Mouse (Mus musculus) midbrain, postnatal 0 days (tissue): ENCODE measurements around the gene Ccdc188. TPM values are rescaled to one million over a fixed set of nuclear protein-coding genes. Genes with fewer than 3 reads are reported as not detected.

Source experiments
- ATAC-seq: fragments of 200-750 bp; cut with Nextera tagmentation; 2 replicates; pipeline ENCODE4 v1.8.0; 2017; ENCODE audit warnings: moderate number of reproducible peaks, mild to moderate bottlenecking, moderate TSS enrichment, moderate library complexity; ENCODE audit not compliant: low FRiP score
- DNase-seq: peaks from one replicate; pipeline ENCODE4 v3.0.0-alpha.2; 2015; ENCODE audit warnings: low spot score
- H3K27ac ChIP-seq: fragments of 300-500 bp; sonication (generic); 2 replicates; pipeline ENCODE4 v1.5.1; 2014; ENCODE audit warnings: low read depth, mild to moderate bottlenecking, low read length, mixed read lengths
- H3K27me3 ChIP-seq: fragments of 300-500 bp; sonication (generic); 2 replicates; pipeline ENCODE4 v1.6.1; 2014; ENCODE audit warnings: low read length, control low read depth, mixed read lengths; ENCODE audit not compliant: insufficient read depth
- H3K36me3 ChIP-seq: fragments of 300-500 bp; sonication (generic); 2 replicates; pipeline ENCODE4 v1.6.1; 2014; ENCODE audit warnings: low read length, control low read depth, mixed read lengths; ENCODE audit not compliant: insufficient read depth
- H3K4me1 ChIP-seq: fragments of 300-500 bp; sonication (generic); 2 replicates; pipeline ENCODE4 v1.6.1; 2014; ENCODE audit warnings: mild to moderate bottlenecking, control low read depth, antibody characterized with exemption, low read length, mixed read lengths; ENCODE audit not compliant: insufficient read depth
- H3K4me2 ChIP-seq: fragments of 300-500 bp; sonication (generic); 2 replicates; pipeline ENCODE4 v1.6.1; 2014; ENCODE audit warnings: low read depth, mild to moderate bottlenecking, low read length, mixed read lengths; ENCODE audit not compliant: poor library complexity, severe bottlenecking
- H3K4me3 ChIP-seq: fragments of 300-500 bp; sonication (generic); 2 replicates; pipeline ENCODE4 v1.5.1; 2014; ENCODE audit warnings: low read depth, mild to moderate bottlenecking, low read length, moderate library complexity
- H3K9ac ChIP-seq: fragments of 300-500 bp; sonication (generic); replicated peaks from 2 replicates; pipeline ENCODE4 v1.6.1; 2014; ENCODE audit warnings: mild to moderate bottlenecking, low read length, moderate library complexity, mixed read lengths; ENCODE audit not compliant: poor library complexity, severe bottlenecking
- H3K9me3 ChIP-seq: fragments of 300-500 bp; sonication (generic); 2 replicates; pipeline ENCODE4 v1.6.1; 2016; ENCODE audit warnings: low read length, control low read depth
- CTCF ChIP-seq: IDR thresholded peaks from 2 replicates; pipeline ENCODE4 v1.5.1; 2016; ENCODE audit warnings: antibody characterized with exemption, mild to moderate bottlenecking
- WGBS: fragments of 180-500 bp; shearing (Covaris S2); extraction: QIAGEN DNeasy Blood & Tissue Kit; methylation state at CpG from one replicate; pipeline ENCODE4 v1.1.7; 2014; 5-methylcytosine and 5-hydroxymethylcytosine counted together
- polyA plus RNA-seq: library from polyadenylated mRNA; unstranded; fragments of >200 nt; fragmentation: Nextera tagmentation; extraction: Ambion mirVana; gene quantifications from 2 replicates; pipeline ENCODE4 v1.2.1, GENCODE M21; 2015
- total RNA-seq: library from RNA; depleted of rRNA; stranded (reverse); fragments of >200 nt; gene quantifications from 2 replicates; pipeline ENCODE4 v1.2.3, GENCODE M21; 2014

Ccdc188 gene
- total and polyA plus RNA-seq, 2 experiments from 2014 or later: not detected

DNA sequence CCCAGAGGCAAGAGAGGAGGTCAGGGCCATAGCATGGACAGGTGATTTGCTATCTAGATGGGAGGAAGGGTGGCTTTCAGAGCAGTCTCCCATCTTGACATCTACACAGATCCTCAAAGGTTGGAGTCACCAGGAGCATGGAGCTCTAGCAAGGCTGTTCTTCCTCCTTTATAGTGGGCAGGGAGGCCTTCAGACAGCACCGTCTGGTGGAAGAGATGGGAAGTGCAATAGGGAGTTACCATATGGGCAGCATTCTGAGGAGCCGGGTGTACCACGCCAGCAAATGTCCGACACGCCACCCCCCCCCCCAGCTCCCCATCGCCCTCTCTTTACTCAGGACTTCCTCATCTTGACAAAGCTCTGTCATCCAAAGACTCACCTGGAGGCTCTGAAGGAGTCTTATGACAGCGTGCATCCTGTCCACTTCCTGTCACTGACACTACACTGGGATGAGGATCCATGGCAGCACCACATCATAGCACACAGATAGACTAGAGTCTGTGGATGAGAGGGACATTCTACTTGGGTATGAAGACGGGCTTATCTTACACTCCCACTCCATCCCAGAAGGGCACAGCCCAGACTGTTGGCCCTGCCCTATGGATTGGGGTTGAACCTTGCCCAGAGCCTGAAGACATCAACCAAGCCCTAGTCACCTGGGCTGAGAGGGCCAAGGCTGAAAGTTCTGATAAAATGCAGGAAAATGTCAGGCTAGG is 6.8 kb upstream of the Ccdc188 start:
- no peak overlapping the region for H3K9ac ChIP-seq
- no peak overlapping the region for H3K4me3 ChIP-seq
- 25% methylated on average over 8 of the region's 8 CpGs for WGBS

GRCm38 (mm10) chr16:18211417-18212171 is 6.1 kb upstream of the Ccdc188 start:
- Histone ChIP-seq H3K27me3 (no peaks in the 10 kb centered on the region), H3K36me3 (no peaks in the 10 kb centered on the region), H3K4me3 (no peak overlapping the region), H3K9ac (no peak overlapping the region), H3K9me3 (no peaks in the 10 kb centered on the region), H3K4me1 (peaks cover 21% of the 10 kb centered on the region; the same call in 1 of the 2 replicates), H3K4me2 (no peak overlapping the region), H3K27ac (0 out of 2 replicates have a peak overlapping the region, but pooled peaks have one; percentile 18)
- WGBS: 40% methylated on average over 10 of the region's 10 CpGs
- TF ChIP-seq CTCF: peak; percentile 100
- no peak for ATAC-seq
- DNase-seq: peak; percentile 94

More for the DNA sequence above, 6.8 kb upstream of the Ccdc188 start:
- H3K4me1 ChIP-seq: peaks cover 21% of the 10 kb centered on the region; the same call in 1 of the 2 replicates
- peak; percentile 73 for DNase-seq
- H3K27ac ChIP-seq: no peak overlapping the region
- no peaks in the 10 kb centered on the region for H3K36me3 ChIP-seq
- no peak overlapping the region for H3K4me2 ChIP-seq
- TF ChIP-seq CTCF: peak; percentile 89
- H3K27me3 ChIP-seq: no peaks in the 10 kb centered on the region
- no peak for ATAC-seq
- no peaks in the 10 kb centered on the region for H3K9me3 ChIP-seq

- DNase-seq: peak; percentile 96
- Histone ChIP-seq H3K27ac (peak overlapping the region; percentile 86), H3K4me1 (peaks cover 21% of the 10 kb centered on the region; the same call in 1 of the 2 replicates), H3K36me3 (no peaks in the 10 kb centered on the region), H3K9ac (peak overlapping the region; percentile 54; the same call in 1 of the 2 replicates), H3K27me3 (no peaks in the 10 kb centered on the region), H3K9me3 (no peaks in the 10 kb centered on the region), H3K4me3 (peak overlapping the region; percentile 13; the same call in 1 of the 2 replicates), H3K4me2 (peak overlapping the region; percentile 41)
- peak; percentile 90 for ATAC-seq
- WGBS: 10% methylated on average over 6 of the region's 6 CpGs
- peak; percentile 47 for TF ChIP-seq CTCF
Measured at GRCm38 (mm10) chr16:18213689-18214088, 4.0 kb upstream of the Ccdc188 start.

DNA sequence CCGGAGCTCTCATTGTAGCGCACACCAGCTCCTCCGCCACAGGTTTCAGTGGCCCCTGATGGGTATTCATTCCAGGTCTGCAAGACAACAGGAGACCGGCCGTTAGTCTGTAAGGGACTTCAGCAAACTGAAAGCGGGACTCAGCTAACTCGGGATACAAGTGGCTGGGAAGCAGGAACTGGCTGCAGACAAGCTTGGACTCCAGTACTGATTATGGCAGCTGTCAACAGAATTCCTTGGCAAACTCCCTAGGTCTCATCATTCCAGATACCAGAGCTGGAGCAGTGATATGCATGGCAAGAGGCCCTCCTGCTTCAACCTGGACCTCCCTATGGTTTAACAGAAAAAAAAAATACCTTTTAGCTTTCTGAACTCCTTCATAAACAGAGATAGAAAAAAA is 2.8 kb upstream of the Ccdc188 start:
- peak overlapping the region; percentile 54 for H3K9ac ChIP-seq
- peaks cover 23% of the 10 kb centered on the region; the same call in 1 of the 2 replicates for H3K4me1 ChIP-seq

GRCm38 (mm10) chr16:18218580-18218996 is 909 bp downstream of the Ccdc188 start:
- WGBS: 74% methylated on average over 9 of the region's 9 CpGs
- Histone ChIP-seq H3K27me3 (no peaks in the 10 kb centered on the region), H3K9ac (no peak overlapping the region; the same call in 1 of the 2 replicates), H3K36me3 (peaks cover 11% of the 10 kb centered on the region), H3K4me3 (no peak overlapping the region), H3K4me2 (no peak overlapping the region), H3K4me1 (peaks cover 21% of the 10 kb centered on the region), H3K27ac (no peak overlapping the region), H3K9me3 (no peaks in the 10 kb centered on the region)
- no peak for ATAC-seq
- no peak for TF ChIP-seq CTCF
- no peak for DNase-seq

More for the DNA sequence above, 2.8 kb upstream of the Ccdc188 start:
- Histone ChIP-seq H3K36me3 (no peaks in the 10 kb centered on the region), H3K4me3 (no peak overlapping the region), H3K4me2 (peak overlapping the region; percentile 41), H3K9me3 (no peaks in the 10 kb centered on the region), H3K27ac (peak overlapping the region; percentile 86), H3K27me3 (no peaks in the 10 kb centered on the region)
- DNase-seq (peak; percentile 41), ATAC-seq (no peak)
- 57% methylated on average over 7 of the region's 7 CpGs for WGBS
- TF ChIP-seq CTCF: no peak
